Mouse (Mus musculus) hindbrain, embryonic 13.5 days (tissue): Measurements from ENCODE around the gene Rhbdl3. TPM values are rescaled to one million over a fixed set of nuclear protein-coding genes. Genes with fewer than 3 reads are reported as not detected.

Experiments
- ATAC-seq: fragments of 200-750 bp; cut with Nextera tagmentation; 2 replicates; pipeline ENCODE4 v1.8.0; 2017; ENCODE audit warnings: moderate TSS enrichment; ENCODE audit not compliant: low FRiP score
- H3K27ac ChIP-seq: fragments of 300-500 bp; sonication (generic); 2 replicates; pipeline ENCODE4 v1.5.1; 2015; ENCODE audit warnings: inconsistent platforms, mild to moderate bottlenecking, moderate library complexity
- H3K27me3 ChIP-seq: fragments of 300-500 bp; sonication (generic); 2 replicates; pipeline ENCODE4 v1.6.1; 2015; ENCODE audit warnings: mild to moderate bottlenecking, inconsistent platforms
- H3K36me3 ChIP-seq: fragments of 300-500 bp; sonication (generic); 2 replicates; pipeline ENCODE4 v1.6.1; 2015; ENCODE audit warnings: mild to moderate bottlenecking, inconsistent platforms
- H3K4me1 ChIP-seq: fragments of 300-500 bp; sonication (generic); replicated peaks from 2 replicates; pipeline ENCODE4 v1.6.1; 2015; ENCODE audit warnings: inconsistent platforms
- H3K4me2 ChIP-seq: fragments of 300-500 bp; sonication (generic); 2 replicates; pipeline ENCODE4 v1.6.1; 2015; ENCODE audit warnings: inconsistent platforms, mild to moderate bottlenecking, moderate library complexity
- H3K4me3 ChIP-seq: fragments of 300-500 bp; sonication (generic); 2 replicates; pipeline ENCODE4 v1.5.1; 2015; ENCODE audit warnings: mild to moderate bottlenecking, inconsistent platforms
- H3K9ac ChIP-seq: fragments of 300-500 bp; sonication (generic); 2 replicates; pipeline ENCODE4 v1.6.1; 2015; ENCODE audit warnings: mild to moderate bottlenecking, inconsistent platforms
- H3K9me3 ChIP-seq: fragments of 300-500 bp; sonication (generic); 2 replicates; pipeline ENCODE4 v1.6.1; 2016; ENCODE audit warnings: inconsistent platforms
- WGBS: fragments of 180-500 bp; shearing (Covaris S2); methylation state at CpG from one replicate; pipeline ENCODE4 v1.1.7; 2015; 5-methylcytosine and 5-hydroxymethylcytosine counted together
- polyA plus RNA-seq: library from polyadenylated mRNA; unstranded; fragments of >200 nt; fragmentation: Nextera tagmentation; extraction: Ambion mirVana; gene quantifications from 2 replicates; pipeline ENCODE4 v1.2.1, GENCODE M21; 2015

Rhbdl3 gene
- polyA plus RNA-seq, 1 experiment from 2014 or later = 14.0 TPM

DNA sequence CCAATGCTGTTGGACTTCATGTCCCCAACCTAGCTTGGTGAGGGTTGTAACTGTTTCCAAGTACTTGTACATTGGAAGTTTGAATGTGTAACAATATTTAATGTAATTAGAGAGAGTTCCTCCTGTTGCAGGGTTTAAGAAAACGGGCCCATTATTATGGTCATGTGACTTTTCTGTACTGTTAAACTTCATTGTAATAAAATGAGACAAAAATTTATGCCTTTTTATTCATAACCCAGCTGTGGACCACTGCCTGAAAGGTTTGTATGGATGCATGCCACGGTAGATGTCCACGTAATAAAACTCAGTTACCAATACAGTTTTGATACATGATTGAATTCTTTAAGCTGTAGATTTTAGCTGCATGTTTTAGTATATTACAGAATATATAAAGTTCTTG is 95.2 kb downstream of the Rhbdl3 start:
- WGBS = 96% methylated on average over 3 of the region's 3 CpGs

DNA sequence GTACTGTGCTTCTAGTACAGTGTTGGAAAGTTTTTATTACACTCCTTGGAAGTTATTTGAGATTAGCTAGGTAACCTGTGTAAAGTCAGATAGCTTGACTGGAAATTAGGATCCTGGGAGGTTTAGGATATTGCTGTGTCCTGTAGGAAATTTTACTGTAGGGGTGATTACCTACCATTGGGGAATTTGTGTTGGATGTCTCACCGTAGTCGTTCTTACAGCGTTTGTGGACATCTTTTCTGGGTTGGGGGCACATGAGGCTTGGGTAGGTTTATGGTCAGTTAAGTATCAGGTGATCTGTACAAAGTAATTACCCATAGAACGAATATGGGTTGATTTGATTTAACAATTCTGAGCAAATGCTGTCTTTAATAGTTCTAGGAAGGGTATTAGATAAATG is 95.9 kb downstream of the Rhbdl3 start:
- Histone ChIP-seq H3K9ac (no peak overlapping the region), H3K9me3 (no peaks in the 10 kb centered on the region), H3K4me3 (no peak overlapping the region), H3K27me3 (no peaks in the 10 kb centered on the region), H3K4me2 (no peak overlapping the region), H3K4me1 (no peaks in the 10 kb centered on the region), H3K36me3 (peaks cover 67% of the 10 kb centered on the region), H3K27ac (no peak overlapping the region)
- ATAC-seq = no peak
- WGBS = 93% methylated on average over 4 of the region's 4 CpGs

More for the DNA sequence above, 95.2 kb downstream of the Rhbdl3 start:
- Histone ChIP-seq H3K4me1 (no peaks in the 10 kb centered on the region), H3K27ac (no peak overlapping the region), H3K4me2 (no peak overlapping the region), H3K9me3 (no peaks in the 10 kb centered on the region), H3K27me3 (no peaks in the 10 kb centered on the region), H3K4me3 (no peak overlapping the region), H3K36me3 (peaks cover 69% of the 10 kb centered on the region), H3K9ac (no peak overlapping the region)
- no peak for ATAC-seq

Other genes with a start within 250 kb of the Rhbdl3 start
- gene Crlf3, start 219.9 kb upstream of the Rhbdl3 start, polyA plus RNA-seq = 12.3 and 13.1 TPM in 2 replicates
- 6.1 and 6.3 TPM in 2 replicates for gene Atad5, start 211.5 kb upstream of the Rhbdl3 start, polyA plus RNA-seq
- gene Tefm, start 158.7 kb upstream of the Rhbdl3 start, polyA plus RNA-seq = 25.8 and 25.9 TPM in 2 replicates
- gene Adap2, start 146.8 kb upstream of the Rhbdl3 start, polyA plus RNA-seq = 3.7 and 3.9 TPM in 2 replicates
- gene Rnf135, start 117.1 kb upstream of the Rhbdl3 start, polyA plus RNA-seq = 3.1 and 3.9 TPM in 2 replicates
- gene Rhot1, start 91.9 kb upstream of the Rhbdl3 start, polyA plus RNA-seq = 66.4 and 68.4 TPM in 2 replicates
- 30.8 and 37.3 TPM in 2 replicates for gene 5730455P16Rik, start 77.1 kb downstream of the Rhbdl3 start, polyA plus RNA-seq
- 210 and 214 TPM in 2 replicates for gene Zfp207, start 82.4 kb downstream of the Rhbdl3 start, polyA plus RNA-seq
- 293 and 331 TPM in 2 replicates for gene Psmd11, start 127.7 kb downstream of the Rhbdl3 start, polyA plus RNA-seq
- 93.2 and 105 TPM in 2 replicates for gene Cdk5r1, start 176.1 kb downstream of the Rhbdl3 start, polyA plus RNA-seq